Mouse (Mus musculus) E14TG2a.4 (cell line): ENCODE measurements around the gene Cox8c.

Source experiments
- H3K27me3 ChIP-seq: 2 replicates; pipeline ENCODE4 v1.6.1; 2014; ENCODE audit warnings: low read length, control low read depth; ENCODE audit not compliant: insufficient read depth
- H3K36me3 ChIP-seq: 2 replicates; pipeline ENCODE4 v1.6.1; 2014; ENCODE audit warnings: low read length, control low read depth; ENCODE audit not compliant: insufficient read depth
- H3K4me1 ChIP-seq: replicated peaks from 2 replicates; pipeline ENCODE4 v1.6.1; 2014; ENCODE audit warnings: low read depth, low read length, control low read depth
- H3K4me3 ChIP-seq: replicated peaks from 2 replicates; pipeline ENCODE4 v1.5.1; 2014; ENCODE audit warnings: mild to moderate bottlenecking, low read length
- H3K9me3 ChIP-seq: 2 replicates; pipeline ENCODE4 v1.6.1; 2014; ENCODE audit warnings: low read length, control low read depth
- CTCF ChIP-seq: conservative IDR thresholded peaks from 2 replicates; pipeline ENCODE4 v1.5.1; 2014; ENCODE audit warnings: low read length
- NANOG ChIP-seq: IDR thresholded peaks from 2 replicates; pipeline ENCODE4 v1.6.1; 2014; ENCODE audit warnings: borderline replicate concordance, low read length, mixed read lengths
- POU5F1 ChIP-seq: IDR thresholded peaks from 2 replicates; pipeline ENCODE4 v1.6.1; 2014; ENCODE audit warnings: low read length, borderline replicate concordance

The Cox8c gene

GRCm38 (mm10) chr12:102947826-102948225 lies 48.7 kb downstream of the Cox8c start:
- H3K36me3 ChIP-seq = no peaks in the 10 kb centered on the region
- TF ChIP-seq POU5F1 (no peak), CTCF (no peak), NANOG (no peak)
- peaks cover 33% of the 10 kb centered on the region for H3K27me3 ChIP-seq
- peaks cover 19% of the 10 kb centered on the region for H3K4me1 ChIP-seq
- no peaks in the 10 kb centered on the region for H3K9me3 ChIP-seq
- no peak overlapping the region for H3K4me3 ChIP-seq

- peak within 1 kb of the TSS; percentile 86 for H3K4me3 ChIP-seq
- H3K36me3 ChIP-seq = no peaks in the 10 kb centered on the region
- no peaks in the 10 kb centered on the region for H3K9me3 ChIP-seq
- peaks cover 18% of the 10 kb centered on the region for H3K4me1 ChIP-seq
- H3K27me3 ChIP-seq = peaks cover 33% of the 10 kb centered on the region
- TF ChIP-seq POU5F1 (no peak), CTCF (no peak)
Observed at GRCm38 (mm10) chr12:102948778-102949394, 49.8 kb downstream of the Cox8c start, which contains the start of gene Unc79. Unc79 (plus strand) TSS chr12:102948859.

GRCm38 (mm10) chr12:102949395-102950208 lies 50.5 kb downstream of the Cox8c start:
- no peaks in the 10 kb centered on the region for H3K9me3 ChIP-seq
- no peaks in the 10 kb centered on the region for H3K36me3 ChIP-seq
- TF ChIP-seq CTCF (no peak), POU5F1 (no peak), NANOG (no peak)
- peaks cover 33% of the 10 kb centered on the region for H3K27me3 ChIP-seq
- H3K4me1 ChIP-seq = peaks cover 13% of the 10 kb centered on the region
- peak overlapping the region; percentile 86 for H3K4me3 ChIP-seq
